Mouse (Mus musculus) intestine, postnatal 0 days (tissue): ENCODE measurements around the gene Tsen2. TPM values are rescaled to one million over a fixed set of nuclear protein-coding genes. Genes with fewer than 3 reads are reported as not detected.

Experiments
- ATAC-seq: fragments of 200-750 bp; cut with Nextera tagmentation; 2 replicates; pipeline ENCODE4 v1.8.0; 2017; ENCODE audit warnings: mild to moderate bottlenecking, moderate TSS enrichment, moderate library complexity
- H3K27ac ChIP-seq: fragments of 300-500 bp; sonication (generic); 2 replicates; pipeline ENCODE4 v1.5.1; 2014; ENCODE audit warnings: mild to moderate bottlenecking, low read depth, low read length, moderate library complexity
- H3K27me3 ChIP-seq: fragments of 300-500 bp; sonication (generic); replicated peaks from 2 replicates; pipeline ENCODE4 v1.6.1; 2014; ENCODE audit warnings: low read length, mixed read lengths; ENCODE audit not compliant: control insufficient read depth, insufficient read depth
- H3K36me3 ChIP-seq: fragments of 300-500 bp; sonication (generic); 2 replicates; pipeline ENCODE4 v1.6.1; 2014; ENCODE audit warnings: mild to moderate bottlenecking, moderate library complexity; ENCODE audit not compliant: control insufficient read depth, insufficient read depth
- H3K4me1 ChIP-seq: fragments of 300-500 bp; sonication (generic); replicated peaks from 2 replicates; pipeline ENCODE4 v1.6.1; 2014; ENCODE audit warnings: antibody characterized with exemption, low read length, mixed read lengths; ENCODE audit not compliant: control insufficient read depth, insufficient read depth
- H3K4me2 ChIP-seq: fragments of 300-500 bp; sonication (generic); replicated peaks from 2 replicates; pipeline ENCODE4 v1.6.1; 2014; ENCODE audit warnings: low read depth, mild to moderate bottlenecking, moderate library complexity
- H3K4me3 ChIP-seq: fragments of 300-500 bp; sonication (generic); 2 replicates; pipeline ENCODE4 v1.5.1; 2014; ENCODE audit warnings: low read depth, low read length
- H3K9ac ChIP-seq: fragments of 300-500 bp; sonication (generic); 2 replicates; pipeline ENCODE4 v1.6.1; 2014; ENCODE audit warnings: mild to moderate bottlenecking, low read depth, low read length
- H3K9me3 ChIP-seq: fragments of 300-500 bp; sonication (generic); 2 replicates; pipeline ENCODE4 v1.6.1; 2016; ENCODE audit warnings: mixed run types; ENCODE audit not compliant: control insufficient read depth
- CTCF ChIP-seq: sonication (generic); IDR thresholded peaks from 2 replicates; pipeline ENCODE4 v1.5.1; 2016; ENCODE audit warnings: low read depth, mild to moderate bottlenecking, control low read depth, antibody characterized with exemption, moderate library complexity
- WGBS: fragments of 180-500 bp; shearing (Covaris S2); extraction: QIAGEN DNeasy Blood & Tissue Kit; methylation state at CpG from one replicate; pipeline ENCODE4 v1.1.7; 2014; 5-methylcytosine and 5-hydroxymethylcytosine counted together
- polyA plus RNA-seq: library from polyadenylated mRNA; unstranded; fragments of >200 nt; fragmentation: Nextera tagmentation; extraction: Ambion mirVana; gene quantifications from 2 replicates; pipeline ENCODE4 v1.2.1, GENCODE M21; 2015

Tsen2 gene
- polyA plus RNA-seq, result 5.8 and 6.3 TPM in 2 replicates

DNA sequence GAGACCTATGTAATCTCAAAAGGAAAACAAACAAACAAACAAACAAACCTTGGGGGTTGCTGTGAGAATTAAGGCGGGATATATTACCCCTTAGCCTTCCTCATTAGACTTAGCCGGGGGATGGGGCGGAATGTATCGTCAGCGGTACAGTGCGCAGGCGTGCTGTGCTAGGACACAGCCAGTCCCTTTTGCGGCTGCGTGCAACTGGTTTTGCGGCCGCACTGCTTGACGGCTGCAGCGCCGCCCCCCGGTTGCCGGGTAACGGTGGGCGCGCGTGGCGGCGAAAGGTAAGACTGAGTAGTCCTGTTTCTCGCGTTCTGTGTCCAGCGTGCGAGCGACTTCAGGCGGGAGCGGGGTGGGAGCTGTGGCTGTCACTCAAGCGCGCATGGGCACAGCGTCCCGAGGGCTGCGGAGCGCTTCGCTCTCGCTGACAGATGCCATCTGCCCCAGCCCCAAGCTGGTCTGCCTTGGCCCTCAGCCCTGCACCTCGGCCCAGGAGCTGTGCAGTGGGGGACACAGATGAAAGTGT, at the start of gene Tsen2:
Tsen2 (plus strand) TSS at position 223 of the 529 bp plus-strand sequence.
- Histone ChIP-seq H3K27ac (peak within 1 kb of the TSS; percentile 21; the same call in 1 of the 2 replicates), H3K27me3 (no peaks in the 10 kb centered on the region), H3K4me2 (peak within 1 kb of the TSS; percentile 75), H3K9ac (peak within 1 kb of the TSS; percentile 38; the same call in 1 of the 2 replicates), H3K4me1 (no peaks in the 10 kb centered on the region), H3K4me3 (peak within 1 kb of the TSS; percentile 48), H3K36me3 (peaks cover 9% of the 10 kb centered on the region), H3K9me3 (no peaks in the 10 kb centered on the region)
- under 1% methylated on average over 38 of the region's 38 CpGs for WGBS
- TF ChIP-seq CTCF, result peak; percentile 47
- peak; percentile 92 for ATAC-seq

- no peak for ATAC-seq
- Histone ChIP-seq H3K4me1 (peaks cover 12% of the 10 kb centered on the region), H3K36me3 (no peaks in the 10 kb centered on the region), H3K4me2 (no peak overlapping the region), H3K27ac (no peak overlapping the region), H3K9me3 (no peaks in the 10 kb centered on the region), H3K9ac (no peak overlapping the region), H3K4me3 (no peak overlapping the region), H3K27me3 (no peaks in the 10 kb centered on the region)
- 83% methylated on average over 14 of the region's 14 CpGs for WGBS
- TF ChIP-seq CTCF, result no peak
Measured at GRCm38 (mm10) chr6:115499540-115499939, 44.9 kb upstream of the Tsen2 start.

GRCm38 (mm10) chr6:115500234-115500633, 44.2 kb upstream of the Tsen2 start:
- no peaks in the 10 kb centered on the region for H3K27me3 ChIP-seq
- H3K36me3 ChIP-seq, result no peaks in the 10 kb centered on the region
- H3K4me3 ChIP-seq, result no peak overlapping the region
- H3K27ac ChIP-seq, result no peak overlapping the region
- H3K9me3 ChIP-seq, result no peaks in the 10 kb centered on the region
- H3K4me1 ChIP-seq, result peaks cover 12% of the 10 kb centered on the region
- H3K4me2 ChIP-seq, result no peak overlapping the region
- WGBS, result 97% methylated on average over 10 of the region's 10 CpGs
- ATAC-seq, result no peak
- no peak for TF ChIP-seq CTCF
- H3K9ac ChIP-seq, result no peak overlapping the region

GRCm38 (mm10) chr6:115501131-115501530, 43.3 kb upstream of the Tsen2 start:
- no peak overlapping the region for H3K4me2 ChIP-seq
- H3K27me3 ChIP-seq, result no peaks in the 10 kb centered on the region
- no peak for TF ChIP-seq CTCF
- no peaks in the 10 kb centered on the region for H3K36me3 ChIP-seq
- peaks cover 12% of the 10 kb centered on the region for H3K4me1 ChIP-seq
- ATAC-seq, result no peak
- 53% methylated on average over 3 of the region's 3 CpGs for WGBS
- H3K9ac ChIP-seq, result 0 out of 2 replicates have a peak overlapping the region, but pooled peaks have one; percentile 7
- no peak overlapping the region for H3K27ac ChIP-seq
- no peaks in the 10 kb centered on the region for H3K9me3 ChIP-seq
- H3K4me3 ChIP-seq, result no peak overlapping the region

GRCm38 (mm10) chr6:115503038-115503437, 41.4 kb upstream of the Tsen2 start:
- Histone ChIP-seq H3K27ac (peak overlapping the region; percentile 85), H3K9me3 (no peaks in the 10 kb centered on the region), H3K4me3 (no peak overlapping the region), H3K9ac (no peak overlapping the region), H3K4me2 (no peak overlapping the region), H3K36me3 (no peaks in the 10 kb centered on the region), H3K27me3 (no peaks in the 10 kb centered on the region), H3K4me1 (peaks cover 12% of the 10 kb centered on the region)
- no peak for TF ChIP-seq CTCF
- ATAC-seq, result peak; percentile 82
- 55% methylated on average over 4 of the region's 4 CpGs for WGBS

GRCm38 (mm10) chr6:115503549-115504159, 40.8 kb upstream of the Tsen2 start:
- Histone ChIP-seq H3K27me3 (no peaks in the 10 kb centered on the region), H3K9me3 (no peaks in the 10 kb centered on the region), H3K36me3 (no peaks in the 10 kb centered on the region), H3K4me1 (peaks cover 12% of the 10 kb centered on the region), H3K9ac (no peak overlapping the region), H3K4me2 (no peak overlapping the region), H3K4me3 (no peak overlapping the region), H3K27ac (peak overlapping the region; percentile 85)
- 44% methylated on average over 10 of the region's 10 CpGs for WGBS
- ATAC-seq, result peak; percentile 92
- no peak for TF ChIP-seq CTCF
